Mouse (Mus musculus) c-Kit-positive CD71-negative TER-119-negative erythroid progenitor cells, embryonic 14.5 days (primary cell): Measurements from ENCODE around the gene Odf3l2.

ENCODE experiments used
- DNase-seq: peaks from one replicate; pipeline ENCODE4 v3.0.0-alpha.2; 2013; ENCODE audit warnings: low read depth

Odf3l2 gene

GRCm38 (mm10) chr10:79645711-79646110, at the start of gene Odf3l2:
Gene Odf3l2 (minus strand): TSS chr10:79645738.
- no peak for DNase-seq

DNA sequence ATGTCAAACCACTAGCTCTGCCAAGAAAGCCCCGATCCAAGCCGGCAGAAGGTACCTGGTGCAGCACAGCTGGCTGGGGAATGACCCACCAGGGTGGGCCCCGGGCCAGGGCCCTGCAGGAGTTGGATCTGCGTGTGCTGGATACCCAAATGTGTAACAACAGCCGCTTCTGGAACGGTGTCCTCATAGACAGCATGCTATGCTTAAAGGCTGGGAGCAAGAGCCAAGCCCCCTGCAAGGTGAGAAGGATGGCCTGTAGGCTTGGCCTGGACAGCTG, 48.8 kb upstream of the Odf3l2 start:
- DNase-seq: no peak

GRCm38 (mm10) chr10:79693580-79694378, 48.2 kb upstream of the Odf3l2 start:
- DNase-seq: no peak

DNA sequence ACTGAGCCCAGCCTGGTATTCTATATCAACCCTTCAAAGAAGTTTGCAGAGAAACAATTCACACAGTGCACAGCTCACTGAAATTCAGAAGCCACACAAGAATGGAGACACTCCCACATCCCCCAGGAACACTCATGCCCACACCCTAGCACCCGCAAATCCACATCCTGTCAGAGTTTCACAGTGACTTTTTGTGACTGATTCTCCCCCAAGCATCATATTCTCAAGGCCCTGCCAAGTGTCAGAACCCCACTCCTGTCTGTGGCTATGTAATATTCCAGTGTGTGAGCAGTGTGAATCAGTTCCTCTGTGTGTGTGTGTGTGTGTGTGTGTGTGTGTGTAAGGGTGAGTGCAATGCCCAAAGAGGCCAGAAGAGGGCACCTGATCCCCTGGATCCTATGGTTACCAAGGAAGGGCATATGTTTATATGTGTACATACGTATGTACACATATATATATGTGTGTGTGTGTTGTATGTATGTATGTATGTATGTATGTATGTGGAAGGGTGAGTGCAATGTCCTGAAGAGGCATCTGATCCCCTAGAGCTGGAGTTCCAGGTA, 46.5 kb upstream of the Odf3l2 start:
- no peak for DNase-seq

- DNase-seq: no peak
Observed at GRCm38 (mm10) chr10:79689178-79689577, 43.6 kb upstream of the Odf3l2 start.

GRCm38 (mm10) chr10:79688720-79689119, 43.2 kb upstream of the Odf3l2 start, which contains the start of gene Gzmm:
Gene Gzmm (plus strand): TSS chr10:79689020.
- no peak for DNase-seq

GRCm38 (mm10) chr10:79687513-79687912, 42.0 kb upstream of the Odf3l2 start:
- DNase-seq: no peak

DNA sequence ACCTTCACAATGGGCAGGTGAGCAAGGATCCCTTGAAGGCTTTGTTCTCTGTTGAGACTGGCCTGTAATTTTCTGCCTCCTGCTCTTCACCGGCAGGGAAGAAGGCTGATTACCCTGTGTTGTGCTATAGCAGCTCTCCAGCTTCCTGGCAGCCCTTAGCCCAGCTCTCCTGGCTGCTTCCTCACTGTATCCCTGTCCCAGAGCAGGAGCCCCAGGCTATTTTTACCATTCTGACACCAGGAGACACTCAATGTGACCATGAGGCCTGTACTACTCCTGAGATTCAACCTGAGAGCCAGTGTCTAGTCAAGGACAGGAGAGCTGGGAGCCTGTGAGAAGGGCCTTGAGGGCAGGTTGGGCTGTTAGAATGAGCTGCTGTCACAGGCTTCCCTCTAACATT, 41.2 kb upstream of the Odf3l2 start:
- no peak for DNase-seq

- no peak for DNase-seq
Observed at GRCm38 (mm10) chr10:79686219-79686618, 40.7 kb upstream of the Odf3l2 start.

- DNase-seq: no peak
Observed at GRCm38 (mm10) chr10:79684770-79685600, 39.4 kb upstream of the Odf3l2 start.

- no peak for DNase-seq
Observed at GRCm38 (mm10) chr10:79683726-79684640, 38.4 kb upstream of the Odf3l2 start.

DNA sequence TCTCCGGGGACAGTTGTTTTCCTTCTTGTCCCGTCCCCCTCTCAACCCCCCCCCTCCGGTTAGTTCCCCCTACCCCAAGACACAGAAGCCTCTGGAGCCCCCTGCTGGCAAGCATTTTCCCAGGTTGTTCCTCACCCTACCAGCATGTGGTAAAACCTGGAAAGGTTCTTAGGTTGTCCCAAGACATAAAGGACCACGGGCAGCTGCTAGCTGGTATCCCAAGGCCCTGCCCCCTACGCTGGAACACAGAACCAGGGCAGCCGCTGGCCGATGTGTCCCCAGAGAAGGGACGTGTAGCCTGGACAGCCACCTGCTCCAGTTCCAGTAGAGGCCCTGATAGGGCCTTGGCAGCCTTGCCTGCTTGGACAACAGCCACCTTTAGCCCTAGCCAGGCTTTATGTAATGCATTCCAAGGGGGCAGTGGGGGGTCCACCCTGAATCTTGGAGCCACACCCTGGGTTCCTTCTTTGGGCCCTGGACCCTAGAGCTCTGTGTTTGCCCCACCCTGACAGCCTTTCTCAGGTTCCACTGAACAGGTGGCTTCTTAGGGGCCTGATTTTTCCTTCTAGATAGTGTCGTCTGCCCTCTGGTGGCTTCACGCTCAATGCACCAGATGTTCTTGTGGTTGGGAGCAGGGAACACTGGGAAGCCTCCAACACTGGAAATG, 37.5 kb upstream of the Odf3l2 start:
- DNase-seq: peak; percentile 75

GRCm38 (mm10) chr10:79682551-79682915, 37.0 kb upstream of the Odf3l2 start:
- DNase-seq: no peak

GRCm38 (mm10) chr10:79681591-79682245, 36.2 kb upstream of the Odf3l2 start, which contains the start of gene Cdc34:
Gene Cdc34 (plus strand): TSS chr10:79682195.
- DNase-seq: peak; percentile 93

- no peak for DNase-seq
Observed at GRCm38 (mm10) chr10:79680606-79681495, 35.3 kb upstream of the Odf3l2 start.

- DNase-seq: no peak
Observed at GRCm38 (mm10) chr10:79675346-79676035, 30.0 kb upstream of the Odf3l2 start.

DNA sequence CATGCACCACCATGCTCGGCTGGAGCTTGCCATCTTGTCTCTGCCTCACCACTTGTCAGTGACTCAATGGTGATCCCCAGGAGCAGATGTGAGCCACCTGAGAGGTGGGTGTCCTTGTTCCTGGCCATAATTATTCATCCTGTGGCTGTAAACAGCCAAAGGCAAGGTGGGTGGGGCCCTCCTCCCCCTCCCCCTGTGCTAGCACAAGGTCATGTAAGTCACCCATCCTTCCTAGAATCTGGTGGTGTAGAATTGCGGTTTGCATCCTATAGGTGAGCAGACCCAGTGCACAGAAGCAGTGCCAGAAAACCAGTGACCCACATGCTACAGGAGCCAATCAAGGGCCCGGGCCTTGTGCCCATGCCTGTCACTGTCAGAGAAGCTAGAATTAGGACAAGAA, 27.5 kb upstream of the Odf3l2 start:
- DNase-seq: no peak

DNA sequence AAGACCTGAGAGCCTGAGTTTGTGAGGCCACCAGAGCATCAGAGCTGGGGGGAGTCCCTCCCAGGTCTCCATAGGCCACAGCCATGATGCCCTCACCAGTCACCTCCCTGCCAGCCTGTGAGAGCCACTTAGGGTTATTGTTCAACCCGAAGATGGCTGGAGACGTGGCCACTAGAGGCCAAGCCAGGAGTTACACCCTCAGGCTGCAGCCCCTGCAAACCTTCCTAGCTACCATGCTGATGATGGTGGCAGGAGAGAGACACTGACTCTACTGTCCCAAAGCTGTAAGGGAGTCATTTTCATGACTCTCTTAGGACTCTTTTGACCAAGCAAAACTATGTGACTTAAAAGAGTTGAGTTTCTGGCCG, 26.5 kb upstream of the Odf3l2 start:
- DNase-seq: no peak

- DNase-seq: no peak
Observed at GRCm38 (mm10) chr10:79671396-79672087, 26.0 kb upstream of the Odf3l2 start.
